Mouse (Mus musculus) layer of hippocampus, adult 6 months (tissue): Measurements from ENCODE around the gene Oscp1. TPM values are rescaled to one million over a fixed set of nuclear protein-coding genes. Genes with fewer than 3 reads are reported as not detected.

Experiments
- long read RNA-seq, 2 experiments: library from polyadenylated mRNA; unstranded; transcript quantifications; one replicate each; pipeline ENCODE4 v2.0.0; 2019 to 2020
- polyA plus RNA-seq: library from polyadenylated mRNA; unstranded; fragments of <200 nt; fragmentation: Nextera tagmentation; gene quantifications from 2 replicates; pipeline ENCODE4 v1.2.3, GENCODE M21; 2021

Gene Oscp1
- polyA plus RNA-seq: 67.8 and 74.8 TPM in 2 replicates
- long read RNA-seq, experiment 1, full-length matches to known transcripts: 112 of 132 reads
- long read RNA-seq, experiment 1, partial matches to known transcripts: 8 of 132 reads
- long read RNA-seq, experiment 1, other reads (novel, unspliced or antisense): 12 of 132 reads
- long read RNA-seq, experiment 2, full-length matches to known transcripts: 222 of 252 reads
- long read RNA-seq, experiment 2, partial matches to known transcripts: 4 of 252 reads
- long read RNA-seq, experiment 2, other reads (novel, unspliced or antisense): 26 of 252 reads

GRCm38 (mm10) chr4:126058134-126058996, at the start of gene Oscp1:
Gene Oscp1 (plus strand): TSS chr4:126058565.

GRCm38 (mm10) chr4:126024303-126024900, 34.0 kb upstream of the Oscp1 start, which contains the start of gene Csf3r:
Gene Csf3r (plus strand): TSS chr4:126024550.

GRCm38 (mm10) chr4:126046851-126047585, 11.3 kb upstream of the Oscp1 start, which contains the start of gene Mrps15:
Gene Mrps15 (plus strand): TSS chr4:126046925.

DNA sequence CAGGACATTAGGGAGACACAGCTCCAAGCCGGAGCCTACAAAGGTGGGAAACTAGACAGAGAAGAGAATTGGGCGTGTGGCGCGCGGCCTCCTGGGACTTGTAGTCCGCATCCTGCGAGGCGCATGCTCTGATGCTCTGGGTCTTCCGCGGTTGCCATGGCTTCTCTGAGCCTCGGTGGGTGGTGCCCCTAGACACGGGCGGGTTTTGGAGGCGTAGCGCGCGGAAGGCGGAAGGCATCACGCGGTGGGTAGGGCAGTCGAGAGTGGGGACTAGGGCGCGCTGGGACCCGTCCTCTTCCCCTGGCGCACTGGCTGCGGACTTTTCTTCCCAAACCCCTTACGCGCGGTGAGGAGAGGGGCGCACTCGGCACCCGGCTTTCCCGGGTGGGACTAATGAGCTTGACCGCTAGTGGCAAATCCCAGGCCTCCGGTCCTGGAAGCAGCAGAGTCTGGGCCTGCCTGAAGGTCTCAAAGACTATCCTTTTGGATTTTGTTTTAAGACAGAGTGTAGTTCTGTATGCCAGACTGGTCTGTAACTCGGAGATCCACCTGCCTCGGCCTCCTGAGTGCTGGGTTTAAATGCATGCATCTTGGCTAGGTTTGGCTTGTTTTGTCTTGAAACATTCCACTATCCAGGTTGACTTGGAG, 38.2 kb downstream of the Oscp1 start, which contains the start of gene Lsm10:
Gene Lsm10, plus strand, starts transcription at position 160 of the 648 bp plus-strand sequence.

GRCm38 (mm10) chr4:126103590-126104068, 45.3 kb downstream of the Oscp1 start, which contains the start of gene Stk40:
Gene Stk40 (plus strand): TSS chr4:126103957.

Other genes with a start within 250 kb of the Oscp1 start
- 1.9 and 2.4 TPM in 2 replicates for gene Csf3r, start 34.0 kb upstream of the Oscp1 start, polyA plus RNA-seq
- gene Mrps15, start 11.6 kb upstream of the Oscp1 start, polyA plus RNA-seq: 119 TPM in 2 replicates
- 34.3 and 36.3 TPM in 2 replicates for gene Lsm10, start 38.1 kb downstream of the Oscp1 start, polyA plus RNA-seq
- 3.4 and 3.9 TPM in 2 replicates for gene Stk40, start 45.4 kb downstream of the Oscp1 start, polyA plus RNA-seq
- 6.8 and 9.5 TPM in 2 replicates for gene Eva1b, start 89.2 kb downstream of the Oscp1 start, polyA plus RNA-seq
- 0.49 and 0.69 TPM in 2 replicates for gene Sh3d21, start 104.9 kb downstream of the Oscp1 start, polyA plus RNA-seq
- 36.5 and 50.9 TPM in 2 replicates for gene Thrap3, start 144.2 kb downstream of the Oscp1 start, polyA plus RNA-seq
- 46.7 and 54.9 TPM in 2 replicates for gene Map7d1, start 197.8 kb downstream of the Oscp1 start, polyA plus RNA-seq
- gene Trappc3, start 203.8 kb downstream of the Oscp1 start, polyA plus RNA-seq: 42.6 and 54.1 TPM in 2 replicates
- gene Col8a2, start 228.2 kb downstream of the Oscp1 start, polyA plus RNA-seq: 0.30 and 2.0 TPM in 2 replicates